Mouse (Mus musculus): ENCODE measurements around the gene Tlk1.

DNA sequence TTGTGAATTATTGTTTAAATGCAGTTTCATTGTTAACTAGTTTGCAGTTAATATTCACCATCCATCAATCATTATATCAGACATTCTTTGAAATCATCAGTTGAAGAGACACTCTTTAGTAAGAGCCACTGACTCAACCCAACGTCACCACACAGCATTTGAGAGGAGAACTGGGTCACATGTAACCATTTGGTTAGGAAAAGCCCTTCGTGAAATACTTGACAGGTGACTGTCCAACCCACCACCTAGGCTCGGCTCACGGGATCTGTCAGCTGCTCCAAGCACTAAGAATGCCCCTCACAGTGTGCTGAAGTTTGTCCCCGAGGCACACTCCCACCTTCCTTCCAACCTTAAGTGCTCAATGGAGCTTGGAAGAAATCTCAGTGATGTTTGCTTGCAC lies 37.4 kb upstream of the Tlk1 start:
- TF ChIP-seq POLR2A (IDR thresholded peaks at IDR 0.05; ENCODE audit: borderline replicate concordance, insufficient read depth, low read length) = no peak
- no peak for TF ChIP-seq CTCF (IDR thresholded peaks at IDR 0.05; ENCODE audit: borderline replicate concordance, insufficient read depth, low read depth, low read length)

Measured in cerebellum, adult 2 months (tissue).